Mouse (Mus musculus) midbrain, embryonic 14.5 days (tissue): Measurements from ENCODE around the gene Dus1l. TPM values are rescaled to one million over a fixed set of nuclear protein-coding genes. Genes with fewer than 3 reads are reported as not detected.

ENCODE experiments used
- ATAC-seq: fragments of 200-750 bp; cut with Nextera tagmentation; 2 replicates; pipeline ENCODE4 v1.8.0; 2017; ENCODE audit warnings: moderate number of reproducible peaks, moderate library complexity; ENCODE audit not compliant: low FRiP score, low TSS enrichment
- DNase-seq: peaks from one replicate; pipeline ENCODE4 v3.0.0-alpha.2; 2015
- H3K27ac ChIP-seq: fragments of 300-500 bp; sonication (generic); replicated peaks from 2 replicates; pipeline ENCODE4 v1.5.1; 2014; ENCODE audit warnings: mild to moderate bottlenecking, low read depth, low read length, moderate library complexity
- H3K27me3 ChIP-seq: fragments of 300-500 bp; sonication (generic); 2 replicates; pipeline ENCODE4 v1.6.1; 2014; ENCODE audit warnings: low read length, control low read depth, mixed read lengths; ENCODE audit not compliant: control insufficient read depth, insufficient read depth
- H3K36me3 ChIP-seq: fragments of 300-500 bp; sonication (generic); 2 replicates; pipeline ENCODE4 v1.6.1; 2014; ENCODE audit warnings: low read length, control low read depth; ENCODE audit not compliant: control insufficient read depth, insufficient read depth
- H3K4me1 ChIP-seq: fragments of 300-500 bp; sonication (generic); 2 replicates; pipeline ENCODE4 v1.6.1; 2014; ENCODE audit warnings: mild to moderate bottlenecking, antibody characterized with exemption, low read length, control low read depth; ENCODE audit not compliant: control insufficient read depth, insufficient read depth
- H3K4me2 ChIP-seq: fragments of 300-500 bp; sonication (generic); 2 replicates; pipeline ENCODE4 v1.6.1; 2014; ENCODE audit warnings: mild to moderate bottlenecking, low read length, moderate library complexity
- H3K4me3 ChIP-seq: fragments of 300-500 bp; sonication (generic); replicated peaks from 2 replicates; pipeline ENCODE4 v1.5.1; 2014; ENCODE audit warnings: low read depth, low read length
- H3K9ac ChIP-seq: fragments of 300-500 bp; sonication (generic); replicated peaks from 2 replicates; pipeline ENCODE4 v1.6.1; 2014; ENCODE audit warnings: mild to moderate bottlenecking, low read length, moderate library complexity
- H3K9me3 ChIP-seq: fragments of 300-500 bp; sonication (generic); 2 replicates; pipeline ENCODE4 v1.6.1; 2016; ENCODE audit warnings: low read length, control low read depth, mixed read lengths; ENCODE audit not compliant: control insufficient read depth
- WGBS: fragments of 180-500 bp; shearing (Covaris S2); extraction: QIAGEN DNeasy Blood & Tissue Kit; methylation state at CpG from one replicate; pipeline ENCODE4 v1.1.7; 2014; 5-methylcytosine and 5-hydroxymethylcytosine counted together
- polyA plus RNA-seq: library from polyadenylated mRNA; unstranded; fragments of >200 nt; fragmentation: Nextera tagmentation; extraction: Ambion mirVana; gene quantifications from 2 replicates; pipeline ENCODE4 v1.2.1, GENCODE M21; 2014

Dus1l gene
- polyA plus RNA-seq, 1 experiment from 2014 or later = 48.0 TPM

GRCm38 (mm10) chr11:120760236-120760635, 36.0 kb downstream of the Dus1l start:
- H3K36me3 ChIP-seq = no peaks in the 10 kb centered on the region
- no peak overlapping the region for H3K27ac ChIP-seq
- H3K27me3 ChIP-seq = peaks cover 5% of the 10 kb centered on the region; the same call in 1 of the 2 replicates
- H3K9me3 ChIP-seq = peaks cover 3% of the 10 kb centered on the region; the same call in 1 of the 2 replicates
- H3K4me2 ChIP-seq = no peak overlapping the region
- no peak for DNase-seq
- H3K9ac ChIP-seq = no peak overlapping the region
- H3K4me3 ChIP-seq = no peak overlapping the region
- 94% methylated on average over 9 of the region's 9 CpGs for WGBS
- ATAC-seq = no peak
- H3K4me1 ChIP-seq = no peaks in the 10 kb centered on the region

GRCm38 (mm10) chr11:120751606-120752005, 44.6 kb downstream of the Dus1l start:
- DNase-seq = no peak
- ATAC-seq = no peak
- 72% methylated on average over 4 of the region's 4 CpGs for WGBS
- H3K27me3 ChIP-seq = no peaks in the 10 kb centered on the region
- H3K4me1 ChIP-seq = no peaks in the 10 kb centered on the region
- H3K36me3 ChIP-seq = no peaks in the 10 kb centered on the region
- no peaks in the 10 kb centered on the region for H3K9me3 ChIP-seq
- no peak overlapping the region for H3K4me3 ChIP-seq
- H3K4me2 ChIP-seq = no peak overlapping the region
- no peak overlapping the region for H3K27ac ChIP-seq
- no peak overlapping the region for H3K9ac ChIP-seq

GRCm38 (mm10) chr11:120749430-120749829, 46.8 kb downstream of the Dus1l start:
- no peaks in the 10 kb centered on the region for H3K9me3 ChIP-seq
- no peak for ATAC-seq

GRCm38 (mm10) chr11:120747974-120748373, 48.2 kb downstream of the Dus1l start:
- H3K9ac ChIP-seq = no peak overlapping the region
- no peaks in the 10 kb centered on the region for H3K36me3 ChIP-seq
- no peaks in the 10 kb centered on the region for H3K27me3 ChIP-seq
- DNase-seq = no peak
- H3K27ac ChIP-seq = no peak overlapping the region
- ATAC-seq = no peak
- no peaks in the 10 kb centered on the region for H3K4me1 ChIP-seq
- WGBS = 80% methylated on average over 4 of the region's 4 CpGs
- H3K9me3 ChIP-seq = no peaks in the 10 kb centered on the region
- no peak overlapping the region for H3K4me2 ChIP-seq
- H3K4me3 ChIP-seq = no peak overlapping the region

More at GRCm38 (mm10) chr11:120749430-120749829, 46.8 kb downstream of the Dus1l start:
- WGBS = 61% methylated on average over 8 of the region's 8 CpGs
- Histone ChIP-seq H3K4me3 (no peak overlapping the region), H3K27ac (no peak overlapping the region), H3K4me1 (no peaks in the 10 kb centered on the region), H3K36me3 (no peaks in the 10 kb centered on the region), H3K9ac (no peak overlapping the region), H3K27me3 (no peaks in the 10 kb centered on the region), H3K4me2 (no peak overlapping the region)
- peak; percentile 25 for DNase-seq

- no peak overlapping the region for H3K27ac ChIP-seq
- no peaks in the 10 kb centered on the region for H3K9me3 ChIP-seq
- DNase-seq (no peak), ATAC-seq (no peak)
- WGBS = 78% methylated on average over 7 of the region's 7 CpGs
- H3K27me3 ChIP-seq = no peaks in the 10 kb centered on the region
- H3K4me2 ChIP-seq = no peak overlapping the region
- no peak overlapping the region for H3K9ac ChIP-seq
- no peaks in the 10 kb centered on the region for H3K4me1 ChIP-seq
- H3K4me3 ChIP-seq = no peak overlapping the region
- H3K36me3 ChIP-seq = no peaks in the 10 kb centered on the region
Measured at GRCm38 (mm10) chr11:120744121-120744701, 52.0 kb downstream of the Dus1l start.

GRCm38 (mm10) chr11:120740981-120741380, 55.2 kb downstream of the Dus1l start:
- 93% methylated on average over 5 of the region's 5 CpGs for WGBS
- H3K4me2 ChIP-seq = no peak overlapping the region
- DNase-seq = no peak

More at GRCm38 (mm10) chr11:120740981-120741380, 55.2 kb downstream of the Dus1l start:
- ATAC-seq = no peak
- Histone ChIP-seq H3K9ac (no peak overlapping the region), H3K4me1 (no peaks in the 10 kb centered on the region), H3K4me3 (no peak overlapping the region), H3K27me3 (no peaks in the 10 kb centered on the region), H3K36me3 (no peaks in the 10 kb centered on the region), H3K27ac (no peak overlapping the region), H3K9me3 (no peaks in the 10 kb centered on the region)

Other genes with a start within 250 kb of the Dus1l start
- 268 and 318 TPM in 2 replicates for gene Mcrip1, start 246.7 kb downstream of the Dus1l start, polyA plus RNA-seq
- not detected in 2 replicates for gene Ppp1r27, start 245.3 kb downstream of the Dus1l start, polyA plus RNA-seq
- gene P4hb, start 223.2 kb downstream of the Dus1l start, polyA plus RNA-seq = 241 and 300 TPM in 2 replicates
- gene Arhgdia, start 214.8 kb downstream of the Dus1l start, polyA plus RNA-seq = 353 and 438 TPM in 2 replicates
- 277 and 282 TPM in 2 replicates for gene Alyref, start 198.0 kb downstream of the Dus1l start, polyA plus RNA-seq
- 210 and 266 TPM in 2 replicates for gene Anapc11, start 198.0 kb downstream of the Dus1l start, polyA plus RNA-seq
- 0.77 and 0.82 TPM in 2 replicates for gene Npb, start 187.9 kb downstream of the Dus1l start, polyA plus RNA-seq
- gene Pcyt2, start 178.5 kb downstream of the Dus1l start, polyA plus RNA-seq = 148 and 181 TPM in 2 replicates
- 38.4 and 39.5 TPM in 2 replicates for gene Sirt7, start 171.2 kb downstream of the Dus1l start, polyA plus RNA-seq
- gene Mafg, start 162.8 kb downstream of the Dus1l start, polyA plus RNA-seq = 37.4 and 42.5 TPM in 2 replicates
- 17.0 and 18.5 TPM in 2 replicates for gene Pycr1, start 152.6 kb downstream of the Dus1l start, polyA plus RNA-seq
- 0.51 and 1.5 TPM in 2 replicates for gene Myadml2, start 148.2 kb downstream of the Dus1l start, polyA plus RNA-seq
- gene Notum, start 135.2 kb downstream of the Dus1l start, polyA plus RNA-seq = 0.59 and 1.3 TPM in 2 replicates
- 136 and 141 TPM in 2 replicates for gene Aspscr1, start 123.4 kb downstream of the Dus1l start, polyA plus RNA-seq
- gene Cenpx, start 82.7 kb downstream of the Dus1l start, polyA plus RNA-seq = 99.1 and 105 TPM in 2 replicates
- 50.4 and 72.1 TPM in 2 replicates for gene Lrrc45, start 82.5 kb downstream of the Dus1l start, polyA plus RNA-seq
- gene Rac3, start 74.9 kb downstream of the Dus1l start, polyA plus RNA-seq = 113 and 646 TPM in 2 replicates
- 6.0 and 8.6 TPM in 2 replicates for gene Dcxr, start 69.1 kb downstream of the Dus1l start, polyA plus RNA-seq
- gene Cbr2, start 64.3 kb downstream of the Dus1l start, polyA plus RNA-seq = 0.51 TPM in 1 of 2 replicates, not detected in the other
- gene Hmga1b, start 33.6 kb downstream of the Dus1l start, polyA plus RNA-seq = 2.0 and 2.2 TPM in 2 replicates
- 83.9 and 102 TPM in 2 replicates for gene Rfng, start 12.2 kb downstream of the Dus1l start, polyA plus RNA-seq
- gene Gps1, start 12.1 kb downstream of the Dus1l start, polyA plus RNA-seq = 303 and 316 TPM in 2 replicates
- gene Fasn, start 28.1 kb upstream of the Dus1l start, polyA plus RNA-seq = 120 and 124 TPM in 2 replicates
- 5.5 and 7.0 TPM in 2 replicates for gene Ccdc57, start 136.5 kb upstream of the Dus1l start, polyA plus RNA-seq
- gene Slc16a3, start 152.1 kb upstream of the Dus1l start, polyA plus RNA-seq = 3.4 and 4.8 TPM in 2 replicates
- 81.5 and 85.8 TPM in 2 replicates for gene Csnk1d, start 194.9 kb upstream of the Dus1l start, polyA plus RNA-seq
- not detected in 2 replicates for gene Cd7, start 243.0 kb upstream of the Dus1l start, polyA plus RNA-seq